Mouse (Mus musculus) kidney, embryonic 16.5 days (tissue): ENCODE measurements around the gene Ghr. TPM values are rescaled to one million over a fixed set of nuclear protein-coding genes. Genes with fewer than 3 reads are reported as not detected.

Experiments used
- ATAC-seq: fragments of 200-750 bp; cut with Nextera tagmentation; 2 replicates; pipeline ENCODE4 v1.8.0; 2017; ENCODE audit warnings: moderate TSS enrichment; ENCODE audit not compliant: low FRiP score, low TSS enrichment
- H3K27ac ChIP-seq: fragments of 300-500 bp; sonication (generic); 2 replicates; pipeline ENCODE4 v1.5.1; 2014; ENCODE audit warnings: low read length
- H3K27me3 ChIP-seq: fragments of 300-500 bp; sonication (generic); 2 replicates; pipeline ENCODE4 v1.6.1; 2014; ENCODE audit warnings: low read length, control low read depth, mixed read lengths; ENCODE audit not compliant: insufficient read depth
- H3K36me3 ChIP-seq: fragments of 300-500 bp; sonication (generic); 2 replicates; pipeline ENCODE4 v1.6.1; 2014; ENCODE audit warnings: low read length, control low read depth, mixed read lengths; ENCODE audit not compliant: insufficient read depth
- H3K4me1 ChIP-seq: fragments of 300-500 bp; sonication (generic); 2 replicates; pipeline ENCODE4 v1.6.1; 2014; ENCODE audit warnings: low read length, control low read depth, mixed read lengths; ENCODE audit not compliant: insufficient read depth
- H3K4me2 ChIP-seq: fragments of 300-500 bp; sonication (generic); replicated peaks from 2 replicates; pipeline ENCODE4 v1.6.1; 2014; ENCODE audit warnings: low read depth, low read length
- H3K4me3 ChIP-seq: fragments of 300-500 bp; sonication (generic); 2 replicates; pipeline ENCODE4 v1.5.1; 2014; ENCODE audit warnings: mild to moderate bottlenecking, low read length
- H3K9ac ChIP-seq: fragments of 300-500 bp; sonication (generic); replicated peaks from 2 replicates; pipeline ENCODE4 v1.6.1; 2014; ENCODE audit warnings: low read length
- H3K9me3 ChIP-seq: fragments of 300-500 bp; sonication (generic); 2 replicates; pipeline ENCODE4 v1.6.1; 2016; ENCODE audit warnings: low read length, control low read depth
- WGBS: fragments of 180-500 bp; shearing (Covaris S2); extraction: QIAGEN DNeasy Blood & Tissue Kit; methylation state at CpG from one replicate; pipeline ENCODE4 v1.1.7; 2014; 5-methylcytosine and 5-hydroxymethylcytosine counted together
- polyA plus RNA-seq: library from polyadenylated mRNA; unstranded; fragments of >200 nt; fragmentation: Nextera tagmentation; extraction: Ambion mirVana; gene quantifications from 2 replicates; pipeline ENCODE4 v1.2.1, GENCODE M21; 2015

Gene Ghr
- 68.4 and 74.8 TPM in 2 replicates for polyA plus RNA-seq

DNA sequence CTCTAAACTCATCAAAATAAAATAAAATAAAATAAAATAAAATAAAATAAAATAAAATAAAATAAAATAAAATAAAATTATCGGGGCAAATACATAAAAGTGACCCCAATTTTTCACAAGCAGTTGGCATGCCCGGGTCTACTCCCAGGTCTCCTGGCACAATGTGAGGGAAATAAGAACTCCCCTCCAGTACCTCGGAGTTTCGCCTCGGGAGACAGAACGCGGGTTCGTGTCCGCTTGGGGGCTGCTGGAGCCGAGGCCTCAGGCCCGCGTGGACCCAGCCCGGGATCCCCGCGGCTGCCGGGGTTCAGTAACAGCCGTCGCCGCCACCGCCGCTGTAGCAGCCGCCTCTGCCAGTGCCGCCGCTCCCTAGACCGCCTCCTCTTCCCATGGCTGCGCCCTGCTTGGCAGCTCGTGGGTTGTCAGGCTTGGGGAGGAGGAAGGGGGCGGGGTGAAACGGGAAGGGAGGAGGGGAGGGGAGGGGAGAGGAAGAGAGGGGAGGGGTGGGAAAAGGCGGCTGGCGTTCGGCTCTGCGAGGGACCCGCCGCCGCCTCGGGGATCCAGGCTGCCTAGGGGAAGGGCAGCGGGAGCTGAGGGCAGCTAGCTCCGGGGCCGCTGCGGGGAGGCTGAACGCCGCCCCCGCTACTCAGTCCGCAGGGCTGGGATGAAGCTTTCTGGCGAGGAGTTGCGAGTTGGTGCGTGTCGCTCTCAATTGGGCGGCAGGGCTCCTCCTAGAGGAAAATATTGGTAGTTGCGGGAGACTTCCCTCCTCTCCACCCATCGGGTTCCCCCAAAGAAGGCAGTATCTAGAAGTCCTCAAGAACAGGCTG, at the start of gene Ghr:
Gene Ghr, minus strand, starts transcription at position 686 of the 830 bp plus-strand sequence.
- H3K27ac ChIP-seq = peak within 1 kb of the TSS; percentile 96
- under 1% methylated on average over 47 of the region's 52 CpGs for WGBS
- H3K9me3 ChIP-seq = no peaks in the 10 kb centered on the region
- no peaks in the 10 kb centered on the region for H3K27me3 ChIP-seq
- peaks cover 20% of the 10 kb centered on the region for H3K4me1 ChIP-seq
- peak within 1 kb of the TSS; percentile 89 for H3K9ac ChIP-seq
- H3K36me3 ChIP-seq = no peaks in the 10 kb centered on the region
- peak; percentile 94 for ATAC-seq
- peak within 1 kb of the TSS; percentile 76 for H3K4me2 ChIP-seq
- H3K4me3 ChIP-seq = peak within 1 kb of the TSS; percentile 87

DNA sequence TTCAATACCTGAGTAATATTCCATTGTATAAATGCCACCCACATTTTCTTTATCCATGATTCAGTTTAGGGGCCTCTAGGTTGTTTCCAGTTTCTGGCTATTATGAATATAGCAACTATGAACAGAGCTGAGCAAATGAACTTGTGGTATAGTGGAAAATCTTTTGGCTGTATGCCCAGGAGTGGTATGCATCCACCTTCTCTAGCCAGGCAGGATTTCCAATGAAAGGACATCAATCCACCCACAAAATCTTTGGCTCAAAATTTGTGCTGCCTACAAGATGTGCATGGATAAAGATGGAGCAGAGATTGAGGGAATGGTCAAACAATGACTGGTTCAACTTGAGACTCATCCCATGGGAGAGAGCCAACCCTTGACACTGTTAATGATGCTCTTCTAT, 39.5 kb upstream of the Ghr start:
- no peak overlapping the region for H3K9ac ChIP-seq

DNA sequence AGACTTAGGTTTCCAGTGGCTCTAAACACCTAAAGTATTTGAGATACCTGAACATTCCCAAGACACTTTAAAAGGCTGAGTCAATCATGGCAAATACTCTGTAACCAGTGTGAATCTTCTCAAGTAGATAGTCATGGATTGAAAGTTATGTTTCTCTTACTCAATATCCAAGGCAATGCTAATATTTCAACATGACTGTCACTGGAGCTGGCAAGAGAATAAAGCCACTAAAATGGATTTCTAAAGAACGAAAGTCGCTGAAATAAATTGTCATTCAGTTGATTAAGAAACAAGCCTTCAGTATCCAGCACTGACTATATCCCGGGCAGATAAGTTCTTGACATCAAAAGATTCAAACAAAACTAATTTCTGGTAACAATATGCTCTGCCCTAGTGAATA, 37.1 kb upstream of the Ghr start:
- Histone ChIP-seq H3K36me3 (no peaks in the 10 kb centered on the region), H3K9ac (no peak overlapping the region), H3K27ac (no peak overlapping the region), H3K4me3 (no peak overlapping the region), H3K27me3 (no peaks in the 10 kb centered on the region), H3K4me2 (no peak overlapping the region), H3K9me3 (no peaks in the 10 kb centered on the region), H3K4me1 (no peaks in the 10 kb centered on the region)
- 86% methylated on average over 3 of the region's 3 CpGs for WGBS
- no peak for ATAC-seq

More for the DNA sequence above, 39.5 kb upstream of the Ghr start:
- no peak for ATAC-seq
- Histone ChIP-seq H3K4me2 (no peak overlapping the region), H3K36me3 (no peaks in the 10 kb centered on the region), H3K27me3 (no peaks in the 10 kb centered on the region), H3K4me3 (no peak overlapping the region), H3K4me1 (no peaks in the 10 kb centered on the region), H3K9me3 (no peaks in the 10 kb centered on the region), H3K27ac (no peak overlapping the region)

DNA sequence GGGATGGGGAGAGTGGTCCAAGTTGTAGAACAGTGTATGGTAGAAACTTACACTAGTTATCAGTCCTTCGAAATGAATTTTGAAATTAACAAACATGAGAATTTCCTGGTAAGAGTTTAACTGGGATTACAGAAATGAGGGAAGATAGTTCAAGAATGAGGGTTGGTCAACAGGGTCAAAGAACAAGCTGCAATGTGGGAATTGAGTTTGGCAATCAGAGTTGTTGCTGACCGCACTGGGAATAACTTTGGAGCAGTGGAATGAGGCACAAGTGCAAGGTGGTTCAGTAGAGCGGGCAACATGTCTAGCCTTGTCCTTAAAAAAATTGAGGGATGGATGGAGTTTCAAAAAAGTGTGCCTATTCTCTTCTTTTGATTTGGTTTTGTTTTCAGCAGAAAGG, 35.0 kb upstream of the Ghr start:
- no peaks in the 10 kb centered on the region for H3K27me3 ChIP-seq
- no peak for ATAC-seq
- H3K9ac ChIP-seq = no peak overlapping the region
- no peaks in the 10 kb centered on the region for H3K36me3 ChIP-seq
- 96% methylated on average over 3 of the region's 3 CpGs for WGBS
- no peak overlapping the region for H3K27ac ChIP-seq
- no peaks in the 10 kb centered on the region for H3K4me1 ChIP-seq
- no peaks in the 10 kb centered on the region for H3K9me3 ChIP-seq
- no peak overlapping the region for H3K4me3 ChIP-seq
- no peak overlapping the region for H3K4me2 ChIP-seq

DNA sequence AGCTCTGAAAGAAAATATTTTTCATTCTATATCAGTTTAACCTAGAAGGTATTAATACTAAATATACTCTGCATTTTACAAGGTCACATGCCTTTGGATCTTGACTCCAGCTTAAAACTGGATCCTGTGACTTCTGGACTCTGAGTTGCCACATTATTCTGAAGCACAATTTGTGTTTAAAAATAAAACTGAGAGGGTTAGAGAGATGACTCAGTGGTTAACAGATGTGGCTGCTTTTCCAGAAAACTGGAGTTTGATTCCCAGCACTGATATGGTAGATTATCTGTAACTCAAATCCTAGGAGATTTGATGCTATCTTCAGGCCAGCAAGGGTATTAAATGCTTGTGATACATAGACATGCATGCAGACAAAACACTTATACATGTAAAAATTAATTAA, 28.7 kb upstream of the Ghr start:
- no peaks in the 10 kb centered on the region for H3K9me3 ChIP-seq
- no peaks in the 10 kb centered on the region for H3K27me3 ChIP-seq
- no peak overlapping the region for H3K4me3 ChIP-seq
- H3K4me2 ChIP-seq = no peak overlapping the region
- no peaks in the 10 kb centered on the region for H3K36me3 ChIP-seq
- no peak for ATAC-seq
- H3K9ac ChIP-seq = no peak overlapping the region
- no peak overlapping the region for H3K27ac ChIP-seq
- H3K4me1 ChIP-seq = no peaks in the 10 kb centered on the region

DNA sequence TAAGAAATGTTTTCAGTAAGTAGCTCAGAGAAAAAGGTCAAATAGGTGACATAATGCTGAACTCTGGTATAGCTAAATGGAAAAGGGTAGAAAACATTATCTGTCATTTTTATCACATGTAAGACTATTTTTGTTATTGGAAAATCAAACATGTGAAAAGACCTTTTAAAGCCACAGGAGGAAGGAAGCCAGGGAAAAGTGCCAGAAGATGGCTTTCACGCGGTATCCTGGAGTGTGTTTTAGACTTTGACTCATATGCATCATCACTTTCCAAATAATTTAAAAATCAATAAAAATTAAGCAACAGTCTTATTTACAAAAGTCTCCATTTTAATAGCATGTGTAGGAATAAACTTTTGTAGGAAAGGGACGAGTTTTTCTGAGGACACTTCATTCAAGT, 24.7 kb upstream of the Ghr start:
- no peaks in the 10 kb centered on the region for H3K27me3 ChIP-seq
- H3K9ac ChIP-seq = no peak overlapping the region
- ATAC-seq = no peak
- H3K27ac ChIP-seq = no peak overlapping the region
- H3K9me3 ChIP-seq = no peaks in the 10 kb centered on the region
- H3K4me3 ChIP-seq = no peak overlapping the region
- H3K4me1 ChIP-seq = no peaks in the 10 kb centered on the region
- 88% methylated on average over 3 of the region's 3 CpGs for WGBS
- no peak overlapping the region for H3K4me2 ChIP-seq
- no peaks in the 10 kb centered on the region for H3K36me3 ChIP-seq

DNA sequence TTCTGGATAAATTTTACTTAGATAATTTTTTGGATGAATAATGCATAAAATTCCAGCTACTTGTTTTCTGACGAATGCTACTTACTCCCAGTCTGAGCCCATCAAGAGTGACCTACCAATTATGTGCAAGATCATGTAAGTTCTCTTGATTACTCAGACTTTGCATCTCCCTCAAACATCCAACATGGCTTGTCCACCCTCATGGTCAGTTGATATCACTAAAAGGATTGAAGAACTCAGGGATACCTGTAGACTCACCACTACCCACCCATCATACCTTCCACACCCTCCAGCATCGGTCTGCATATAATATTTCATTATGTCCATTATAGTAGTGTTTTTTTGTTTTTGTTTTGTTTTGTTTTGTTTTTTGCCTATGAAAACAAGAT, 18.8 kb upstream of the Ghr start:
- no peak for ATAC-seq
- Histone ChIP-seq H3K4me1 (no peaks in the 10 kb centered on the region), H3K4me2 (no peak overlapping the region), H3K27ac (no peak overlapping the region), H3K27me3 (no peaks in the 10 kb centered on the region), H3K36me3 (no peaks in the 10 kb centered on the region), H3K9me3 (no peaks in the 10 kb centered on the region), H3K9ac (no peak overlapping the region), H3K4me3 (no peak overlapping the region)
- 93% methylated on average over 2 of the region's 2 CpGs for WGBS

DNA sequence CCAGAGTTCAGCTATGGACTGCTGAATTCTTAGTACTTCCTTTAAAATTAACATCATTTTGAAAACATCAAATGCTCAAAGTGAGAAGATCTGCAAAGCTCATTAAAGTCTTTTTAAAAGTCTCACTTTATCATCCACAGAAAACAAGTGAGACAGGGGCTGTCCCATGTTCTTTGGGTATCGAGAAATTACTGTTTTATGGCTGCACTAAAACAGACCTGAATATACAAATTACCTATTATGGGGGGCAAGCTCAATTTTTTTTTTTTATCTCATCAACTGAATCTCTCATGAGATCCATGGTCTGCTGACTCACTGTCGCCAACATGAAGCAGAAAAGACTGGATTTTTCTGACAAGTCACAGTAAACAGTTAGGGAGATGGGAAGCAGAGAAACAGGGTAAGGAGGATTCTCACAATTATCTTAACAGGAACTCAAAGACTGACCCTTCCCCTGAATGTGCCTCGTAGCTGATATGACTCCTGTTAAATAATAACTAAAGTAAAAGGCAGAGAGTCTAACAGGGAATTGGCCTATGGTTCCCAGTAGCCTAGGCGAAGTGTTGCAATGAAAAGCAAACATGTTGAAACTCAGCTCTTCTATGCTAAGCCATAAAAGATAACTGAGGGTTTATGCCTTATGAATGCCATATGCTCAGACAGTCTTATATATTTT, 18.3 kb upstream of the Ghr start:
- no peaks in the 10 kb centered on the region for H3K9me3 ChIP-seq
- H3K4me2 ChIP-seq = no peak overlapping the region
- ATAC-seq = no peak
- H3K36me3 ChIP-seq = no peaks in the 10 kb centered on the region
- H3K9ac ChIP-seq = no peak overlapping the region
- 65% methylated on average over 4 of the region's 4 CpGs for WGBS
- H3K4me1 ChIP-seq = no peaks in the 10 kb centered on the region
- no peak overlapping the region for H3K4me3 ChIP-seq
- no peaks in the 10 kb centered on the region for H3K27me3 ChIP-seq
- H3K27ac ChIP-seq = no peak overlapping the region

DNA sequence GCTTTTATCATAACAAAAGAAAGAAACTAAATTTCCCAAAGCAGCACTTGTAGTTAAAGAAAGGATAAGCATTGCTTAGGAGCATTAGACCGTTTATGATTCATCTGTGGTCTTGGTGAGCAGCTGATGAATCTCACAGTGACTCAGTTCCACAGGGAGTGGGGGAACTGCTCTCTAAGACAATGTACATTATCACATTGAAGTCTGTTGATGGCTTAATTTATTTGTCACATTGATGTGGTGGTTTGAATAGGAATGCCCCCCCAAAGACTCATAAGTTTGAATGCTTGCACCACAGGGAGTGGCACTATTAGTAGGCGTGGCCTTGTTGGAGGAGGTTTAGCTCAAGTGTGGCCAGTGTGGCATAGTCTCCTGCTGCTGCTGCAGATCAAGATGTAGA, 4.6 kb upstream of the Ghr start:
- H3K36me3 ChIP-seq = no peaks in the 10 kb centered on the region
- H3K9ac ChIP-seq = no peak overlapping the region
- no peaks in the 10 kb centered on the region for H3K4me1 ChIP-seq
- no peak overlapping the region for H3K4me2 ChIP-seq
- ATAC-seq = no peak
- 84% methylated on average over 2 of the region's 2 CpGs for WGBS
- H3K27ac ChIP-seq = no peak overlapping the region
- no peaks in the 10 kb centered on the region for H3K9me3 ChIP-seq
- H3K27me3 ChIP-seq = no peaks in the 10 kb centered on the region
- no peak overlapping the region for H3K4me3 ChIP-seq

DNA sequence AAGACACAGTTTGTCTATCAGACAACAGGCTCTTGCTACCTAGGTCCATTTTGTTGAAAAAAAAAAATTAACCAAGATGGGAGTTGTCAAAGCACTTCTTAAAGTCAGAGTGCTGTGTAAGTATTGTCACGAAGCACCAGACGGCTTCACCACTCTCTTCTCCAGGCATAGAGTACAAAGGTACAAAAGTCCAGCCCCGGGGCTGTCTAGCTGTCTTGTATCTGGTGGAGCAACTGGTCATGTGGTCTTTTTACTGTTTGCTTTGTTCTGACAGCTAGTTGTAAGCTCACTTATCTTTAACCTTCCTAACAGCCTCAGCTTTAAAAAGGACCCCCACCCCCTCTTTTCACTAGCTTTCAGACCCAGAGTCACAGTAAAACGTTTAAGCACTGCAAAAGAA, 1.1 kb upstream of the Ghr start:
- Histone ChIP-seq H3K27me3 (no peaks in the 10 kb centered on the region), H3K36me3 (no peaks in the 10 kb centered on the region), H3K27ac (no peak overlapping the region), H3K9ac (no peak overlapping the region), H3K4me3 (no peak overlapping the region), H3K4me2 (no peak overlapping the region), H3K4me1 (peaks cover 11% of the 10 kb centered on the region), H3K9me3 (no peaks in the 10 kb centered on the region)
- no peak for ATAC-seq
- 42% methylated on average over 4 of the region's 4 CpGs for WGBS
